Mouse (Mus musculus) liver, adult 10 weeks (tissue): ENCODE results near the gene Htr3b. TPM values are rescaled to one million over a fixed set of nuclear protein-coding genes. Genes with fewer than 3 reads are reported as not detected.

ENCODE experiments used
- polyA plus RNA-seq: library from polyadenylated mRNA; stranded (reverse); fragments of 350-450 nt; fragmentation: Illumina TruSeq; extraction: RNeasy Lipid Tissue Mini Kit (QIAGEN cat#74804); gene quantifications from one replicate; pipeline ENCODE4 v1.2.3, GENCODE M21; 2014; ENCODE audit warnings: low read depth, low replicate concordance

Htr3b gene
- polyA plus RNA-seq: not detected

DNA sequence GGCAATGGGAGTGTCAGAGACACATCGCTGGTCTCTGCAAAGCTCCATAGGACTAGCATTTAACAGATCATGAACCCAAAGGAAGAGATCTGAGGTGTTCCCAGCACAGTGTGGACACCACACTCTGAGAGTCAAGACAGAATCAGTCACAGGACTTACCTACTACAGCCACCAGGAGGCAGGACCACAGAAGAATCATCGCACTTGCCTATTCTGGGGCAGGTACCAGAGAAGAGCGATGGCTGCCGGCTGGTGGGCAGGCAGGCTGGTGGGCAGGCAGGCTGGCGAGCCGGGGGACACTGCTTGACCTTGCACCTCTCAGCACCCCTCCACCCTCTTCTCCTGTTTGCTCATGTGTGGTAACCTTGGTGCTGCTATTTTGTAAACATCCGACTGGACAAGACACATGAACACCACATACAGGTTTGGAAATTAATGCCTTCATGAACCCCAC lies at the start of gene Htr3b:
TSS of gene Htr3b (minus strand) at position 404 of the 454 bp plus-strand sequence.

DNA sequence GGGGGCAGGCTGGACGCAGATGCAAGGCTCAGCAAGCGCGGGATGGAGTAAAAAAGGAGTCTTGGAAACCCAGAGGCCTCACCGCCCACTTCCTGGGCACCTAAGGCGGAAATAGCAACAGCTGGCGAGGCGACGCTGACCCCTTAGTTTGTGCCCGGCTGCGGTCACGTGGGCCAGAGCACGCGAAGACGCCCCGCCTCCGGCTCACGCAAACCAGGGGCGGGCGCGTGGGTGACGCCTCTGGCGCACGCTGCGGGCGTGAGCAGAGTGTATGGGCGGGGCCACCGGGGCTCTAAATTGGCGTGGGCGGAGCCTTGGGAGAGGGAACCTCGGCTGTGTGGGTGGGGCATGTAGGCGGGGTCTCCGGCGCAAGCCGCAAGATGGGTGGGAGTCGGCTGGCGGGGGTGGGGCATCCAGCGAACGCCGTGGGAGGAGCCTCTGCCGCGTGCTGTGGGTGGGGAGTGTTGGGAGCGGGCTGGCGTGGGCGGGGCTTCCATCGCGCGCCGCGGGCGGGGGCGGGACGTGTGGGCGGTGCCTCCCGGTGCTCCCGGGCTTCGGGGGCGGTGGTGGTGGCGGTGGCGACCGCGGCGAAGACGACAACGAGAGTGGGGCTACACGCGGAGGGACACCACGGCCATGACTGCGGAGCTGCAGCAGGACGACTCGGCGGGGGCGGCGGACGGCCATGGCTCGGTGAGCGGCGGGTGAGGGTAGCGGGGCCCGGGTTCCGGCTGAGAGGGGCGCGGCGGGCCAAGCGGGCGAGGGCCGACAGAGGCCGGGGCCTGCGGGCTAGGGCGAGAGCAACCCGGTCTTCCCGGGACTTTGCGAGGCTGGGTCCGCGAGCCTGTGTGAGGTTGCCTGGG lies 20.3 kb upstream of the Htr3b start, which contains the start of gene Usp28:
TSS of gene Usp28 (plus strand) at position 531 of the 863 bp plus-strand sequence.

DNA sequence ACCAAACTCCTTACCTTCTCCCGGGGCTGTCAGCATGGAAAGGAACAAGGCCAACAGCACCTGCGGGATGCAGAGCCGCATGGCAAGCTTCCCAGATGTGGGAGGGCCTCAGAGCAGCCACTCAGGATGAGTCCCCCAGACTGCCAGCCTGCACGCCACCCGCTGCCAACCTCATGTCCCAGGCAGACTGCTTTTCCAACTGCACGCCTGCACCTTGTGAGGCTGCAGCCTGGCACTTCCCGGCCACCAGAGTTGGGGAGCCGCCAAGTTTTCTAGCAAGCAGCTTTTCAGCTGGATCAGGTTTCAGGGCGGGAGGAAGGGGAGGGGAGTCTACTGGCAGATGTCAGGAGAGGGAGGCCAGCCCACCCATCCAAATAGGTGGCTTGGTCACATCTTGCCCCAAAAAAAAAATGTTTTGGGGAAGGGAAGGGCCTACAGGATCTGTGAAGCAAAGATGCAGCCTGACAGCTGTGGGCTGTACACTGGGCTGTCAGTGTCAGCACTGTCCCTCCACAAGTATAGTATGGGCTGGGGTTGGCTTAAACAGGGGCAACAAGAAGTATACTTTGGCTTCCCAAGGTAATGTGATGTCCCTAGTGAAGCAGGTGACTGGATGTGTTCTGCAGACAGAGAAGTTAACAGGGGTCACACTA lies 53.8 kb downstream of the Htr3b start, which contains the start of gene Htr3a:
TSS of gene Htr3a (minus strand) at position 215 of the 653 bp plus-strand sequence.

Other genes with a start within 250 kb of the Htr3b start
- gene Zbtb16, start 128.8 kb downstream of the Htr3b start, polyA plus RNA-seq: 4.7 TPM
- not detected for gene Htr3a, start 53.9 kb downstream of the Htr3b start, polyA plus RNA-seq
- 3.7 TPM for gene Usp28, start 20.4 kb upstream of the Htr3b start, polyA plus RNA-seq
- 11.5 TPM for gene Zw10, start 90.6 kb upstream of the Htr3b start, polyA plus RNA-seq
- not detected for gene Tmprss5, start 116.3 kb upstream of the Htr3b start, polyA plus RNA-seq